Mouse (Mus musculus) mouse embryonic stem cell (cell line): ENCODE results near the gene Fam114a1.

Experiments used
- in situ Hi-C, 2 experiments: fragments of 300-500 bp; cut with MboI; formaldehyde crosslinking; loops; 1 replicate in 1 of 2; 3 replicates in 1 of 2; pipeline ENCODE4 v1.14.3; 2019 to 2020; ENCODE audit warnings: low sequenced_read_pairs in 2 of 2, low pct_unique_long_range_greater_than_20kb in 1 of 2, mixed read lengths in 1 of 2; ENCODE audit not compliant: unreplicated experiment in 1 of 2

Fam114a1 gene

GRCm38 (mm10) chr5:65045642-65046370, 75.9 kb downstream of the Fam114a1 start:
- in situ Hi-C loops, result no loop called here

DNA sequence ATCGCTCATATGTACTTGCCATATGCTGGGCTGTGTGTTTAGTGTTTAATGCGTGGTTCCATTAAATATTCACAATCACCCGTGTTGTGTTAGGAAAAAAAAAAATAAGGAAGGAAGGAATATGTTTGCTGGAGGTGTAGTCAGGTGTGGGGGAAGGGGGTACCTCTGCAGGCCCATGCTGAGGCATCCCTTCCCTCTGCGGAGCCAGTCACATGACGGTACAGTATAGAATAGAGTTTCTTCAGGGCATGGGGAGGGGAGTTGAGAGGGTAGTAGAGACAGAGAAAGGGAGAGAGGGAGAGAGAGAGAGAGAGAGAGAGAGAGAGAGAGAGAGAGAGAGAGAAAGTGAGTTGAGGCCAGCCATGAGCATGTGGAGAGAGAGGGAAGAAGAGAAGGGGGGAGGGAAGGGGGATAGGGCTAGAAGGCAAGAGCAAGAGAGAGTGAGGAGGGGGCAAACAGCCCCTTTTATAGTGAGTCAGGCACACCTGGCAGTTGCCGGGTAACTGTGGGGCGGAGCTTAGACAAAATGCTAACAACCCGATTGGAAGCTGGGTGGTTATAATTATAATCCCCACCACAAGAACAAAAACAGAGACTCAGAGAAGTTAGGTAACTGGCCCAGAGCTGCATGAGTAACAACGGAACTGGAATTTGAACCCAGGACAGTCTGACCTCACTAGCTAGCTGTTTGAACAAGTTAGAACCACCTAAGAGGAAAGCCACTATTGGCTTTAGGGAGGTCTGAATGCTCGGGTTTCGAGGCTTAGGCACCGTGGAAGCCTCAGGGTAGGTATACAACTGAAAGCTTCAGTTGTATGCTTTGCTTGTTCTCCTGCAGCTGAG, 76.8 kb downstream of the Fam114a1 start:
- in situ Hi-C loops, result no loop called here

GRCm38 (mm10) chr5:65047285-65047855, 77.5 kb downstream of the Fam114a1 start:
- in situ Hi-C loops, result no loop called here

- in situ Hi-C loops, result no loop called here
Observed at GRCm38 (mm10) chr5:65049880-65050279, 80.0 kb downstream of the Fam114a1 start.

GRCm38 (mm10) chr5:65051513-65051912, 81.6 kb downstream of the Fam114a1 start:
- in situ Hi-C loops, result no loop called here

DNA sequence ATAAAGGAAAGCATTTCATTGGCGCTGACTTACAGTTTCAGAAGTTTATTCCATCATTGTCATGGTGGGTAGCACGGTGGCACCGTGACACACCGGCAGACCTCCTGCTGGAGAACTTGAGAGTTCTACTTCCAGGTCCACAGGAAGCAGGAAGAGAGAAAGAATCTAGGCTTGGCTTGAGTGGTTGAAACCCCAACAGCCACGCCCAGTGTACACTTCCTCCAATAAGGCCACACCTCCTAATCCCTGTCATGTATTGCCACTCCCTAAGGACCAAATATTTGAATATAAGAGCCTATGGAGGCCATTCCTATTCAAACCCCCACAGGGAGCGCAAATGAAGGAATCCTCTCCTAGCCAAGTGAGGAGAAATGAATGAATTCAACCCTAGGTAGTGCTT, 87.7 kb downstream of the Fam114a1 start:
- in situ Hi-C loops, result no loop called here

- in situ Hi-C loops, result no loop called here
Observed at GRCm38 (mm10) chr5:65059806-65060205, 89.9 kb downstream of the Fam114a1 start.

DNA sequence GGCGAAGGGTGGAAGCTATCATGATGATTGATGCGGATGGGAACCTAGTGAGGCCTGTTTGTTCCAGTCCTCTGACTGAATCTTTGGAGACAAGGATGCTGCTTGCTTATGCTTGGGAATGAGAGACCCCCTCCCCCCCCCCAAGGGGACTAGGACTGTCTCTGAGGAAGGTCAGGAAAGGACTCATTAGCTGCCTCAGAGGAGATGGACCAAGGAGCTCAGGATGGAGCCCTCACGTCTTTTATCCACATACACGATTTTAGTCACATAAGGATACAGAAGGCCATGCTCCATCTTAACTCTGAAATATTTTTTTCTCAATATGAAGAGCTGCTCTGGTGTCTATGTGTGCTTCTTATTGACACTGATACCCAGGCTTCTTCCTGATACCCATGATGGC, 92.4 kb downstream of the Fam114a1 start:
- in situ Hi-C loops, result no loop called here

GRCm38 (mm10) chr5:65063266-65063665, 93.4 kb downstream of the Fam114a1 start:
- in situ Hi-C loops, result no loop called here

DNA sequence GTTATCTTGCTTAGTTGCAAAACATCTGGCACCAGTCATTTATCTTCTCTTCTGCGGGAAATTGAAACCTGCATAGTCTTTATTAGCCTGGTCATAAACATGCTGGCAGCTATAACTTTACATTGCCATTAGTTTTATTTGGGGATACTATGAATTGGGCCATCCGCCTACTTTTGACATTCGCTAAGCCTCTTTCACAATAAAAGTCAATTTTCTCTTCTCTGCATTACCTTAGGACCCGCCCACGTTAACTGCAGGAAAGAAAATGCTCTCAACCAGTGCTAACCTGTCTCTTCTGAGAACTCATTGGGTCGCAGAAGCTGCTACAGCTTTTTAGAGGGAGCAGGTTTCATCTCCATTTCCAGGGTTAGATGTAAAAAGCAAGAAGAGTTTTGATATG, 98.3 kb downstream of the Fam114a1 start:
- in situ Hi-C loops, result no loop called here

DNA sequence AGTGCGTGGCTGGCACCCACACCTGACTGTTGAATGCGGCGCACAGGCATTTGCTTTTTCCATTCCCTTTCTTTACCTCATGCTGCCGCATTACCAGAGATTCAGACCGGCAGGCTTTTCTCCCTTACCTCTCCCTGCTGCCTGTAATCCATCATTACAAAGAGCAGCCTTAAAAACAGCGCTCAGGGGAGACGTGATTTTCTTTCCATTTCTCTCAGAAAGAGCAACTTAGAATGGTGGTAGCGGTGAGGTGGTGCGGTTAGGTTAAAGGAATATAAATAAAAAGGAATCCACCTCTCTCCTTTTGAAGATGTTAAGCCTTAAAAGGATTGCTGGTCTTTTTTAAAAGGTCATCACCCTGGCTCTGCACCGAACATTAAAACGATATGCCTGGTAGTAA, 100.0 kb downstream of the Fam114a1 start:
- in situ Hi-C loops, result no loop called here

GRCm38 (mm10) chr5:65071689-65072118, 101.8 kb downstream of the Fam114a1 start:
- in situ Hi-C loops, result no loop called here

GRCm38 (mm10) chr5:65073247-65073646, 103.4 kb downstream of the Fam114a1 start:
- in situ Hi-C loops, result no loop called here

GRCm38 (mm10) chr5:65074693-65075092, 104.8 kb downstream of the Fam114a1 start:
- in situ Hi-C loops, result no loop called here

DNA sequence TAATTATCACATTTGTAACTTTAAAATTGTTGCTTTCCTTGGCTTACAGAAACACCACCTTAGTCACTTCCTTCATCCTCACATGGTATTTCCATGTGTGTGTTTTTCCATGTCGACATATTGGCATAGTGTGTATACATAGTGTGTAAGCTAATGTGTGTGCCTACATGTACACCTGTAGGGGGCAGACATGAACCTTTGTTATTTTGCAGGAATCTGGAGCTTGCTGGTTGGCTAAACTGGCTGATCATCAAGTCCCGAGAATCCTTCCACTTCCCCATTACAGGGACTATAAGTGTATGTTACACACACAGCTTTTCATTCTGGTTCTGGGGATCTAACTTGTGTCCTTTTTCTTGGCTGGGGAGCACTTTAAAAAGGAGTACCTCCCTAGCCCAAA, 106.2 kb downstream of the Fam114a1 start:
- in situ Hi-C loops, result no loop called here

GRCm38 (mm10) chr5:65076748-65077147, 106.9 kb downstream of the Fam114a1 start:
- in situ Hi-C loops, result no loop called here

GRCm38 (mm10) chr5:65078081-65078480, 108.2 kb downstream of the Fam114a1 start:
- in situ Hi-C loops, result no loop called here

DNA sequence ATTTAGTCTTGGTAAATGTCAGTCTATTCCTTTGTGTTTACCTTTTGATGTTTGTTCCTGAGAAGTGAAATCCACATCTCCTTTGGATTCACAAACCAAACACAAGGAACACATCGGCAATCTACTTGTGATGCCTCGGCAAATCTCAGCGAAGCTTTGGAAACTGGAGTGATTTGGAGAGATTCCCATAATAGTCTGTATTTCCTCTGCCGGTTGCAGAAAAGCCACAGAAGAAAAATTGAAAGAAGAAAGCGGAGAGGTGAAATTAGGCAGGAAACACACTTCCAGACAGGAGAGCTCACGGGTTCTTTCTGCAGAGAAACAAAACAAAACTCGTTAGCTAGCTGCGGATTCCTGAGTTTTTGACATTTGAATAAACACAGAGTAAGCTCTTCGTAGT, 110.0 kb downstream of the Fam114a1 start:
- in situ Hi-C loops, result no loop called here

DNA sequence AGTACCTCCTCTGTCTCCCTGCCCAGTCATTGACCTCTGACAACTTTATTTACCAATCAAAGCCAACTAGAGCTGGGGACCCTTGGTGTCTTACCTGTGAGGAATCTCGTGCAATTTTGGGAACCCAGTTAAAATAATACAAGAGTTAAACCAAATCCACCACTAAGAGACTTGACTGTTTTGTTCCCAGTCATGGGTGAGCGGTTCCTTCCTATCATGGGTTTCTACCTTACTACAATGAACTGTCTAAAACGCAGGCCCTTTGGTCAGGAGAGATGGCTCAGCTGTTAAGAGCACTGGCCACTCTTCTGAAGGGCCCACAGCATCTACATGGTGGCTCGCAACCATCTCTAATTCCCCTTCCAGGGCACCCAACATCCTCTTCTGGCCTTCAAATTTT, 112.0 kb downstream of the Fam114a1 start:
- in situ Hi-C loops, result no loop called here
